Mouse (Mus musculus) urinary bladder, postnatal 36 days (tissue): ENCODE measurements at regions not wholly inside any gene's neighbourhood (a gene's known extent, or its start where the extent isn't known, plus 50 kb on each side); places are given as distances from the start of the nearest gene placed in this dataset.
"Not testable (repeated sequence)": the region's sequence is repeated elsewhere in the genome, so short reads cannot be mapped to it uniquely, and the experiment has no call there.

ENCODE experiments used
- DNase-seq, 2 experiments: peaks; one replicate each; pipeline ENCODE4 v3.0.0; 2022; ENCODE audit warnings: low spot score in 2 of 2, mixed read lengths in 1 of 2

DNA sequence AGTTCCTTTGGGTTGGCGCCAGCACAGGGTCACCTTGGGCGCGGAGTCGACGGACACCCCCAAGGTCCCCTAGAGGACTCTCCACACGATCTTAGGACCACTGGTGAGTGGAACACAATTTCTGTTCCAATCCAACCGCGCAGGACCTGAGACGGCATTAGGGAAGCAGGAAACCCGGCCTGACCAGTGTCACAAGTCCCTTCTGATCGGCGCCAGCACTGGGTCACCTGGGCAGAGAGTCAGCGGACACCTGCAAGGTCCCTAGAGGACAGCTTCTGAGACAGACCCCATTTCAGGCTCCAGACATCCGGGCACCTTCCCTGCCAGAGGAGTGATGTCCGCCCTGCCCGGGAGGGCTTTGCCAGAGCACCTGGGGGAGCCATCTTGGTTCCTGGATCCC, 74.2 kb upstream of the Cdh13 start:
- not testable (repeated sequence) for DNase-seq

DNA sequence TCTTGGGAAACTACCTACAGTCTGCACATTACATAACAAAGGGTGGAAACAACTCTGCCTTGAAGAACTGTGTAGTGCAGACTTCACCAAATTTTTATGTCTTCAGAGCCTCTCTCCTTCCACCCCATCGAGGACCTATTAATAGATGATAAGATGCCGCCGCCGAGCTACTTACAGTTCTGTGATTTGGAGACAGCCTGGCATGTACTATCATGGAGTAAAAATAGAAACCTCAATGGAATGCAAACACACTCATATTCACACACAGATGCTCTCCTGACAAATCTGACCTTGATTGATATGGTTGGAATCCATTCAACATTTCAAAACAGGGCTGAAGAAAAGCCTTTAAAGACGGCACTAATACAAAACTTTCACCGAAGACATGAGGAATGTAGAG, 92.7 kb upstream of the Cdh13 start:
- DNase-seq = no peak

DNA sequence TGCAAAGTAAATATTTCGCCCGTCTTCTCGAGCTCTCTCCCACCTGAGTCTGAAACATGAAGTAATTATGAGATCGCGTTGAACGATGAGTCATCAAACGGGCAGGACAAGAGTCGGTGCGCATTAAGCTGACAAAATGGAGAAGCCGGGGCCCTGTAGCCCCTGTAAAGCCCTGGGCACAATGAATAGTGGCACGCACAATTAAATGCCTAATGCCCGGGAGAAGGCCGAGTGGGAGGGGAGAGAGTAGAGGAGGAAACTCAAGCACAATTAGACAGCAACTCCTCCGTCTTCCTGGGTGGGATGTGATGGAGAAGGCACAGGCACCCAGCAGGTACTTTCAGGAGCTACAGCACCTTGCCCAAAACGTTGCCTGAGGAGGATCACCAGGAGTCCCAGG, 94.3 kb upstream of the Cdh13 start:
- no peak for DNase-seq

DNA sequence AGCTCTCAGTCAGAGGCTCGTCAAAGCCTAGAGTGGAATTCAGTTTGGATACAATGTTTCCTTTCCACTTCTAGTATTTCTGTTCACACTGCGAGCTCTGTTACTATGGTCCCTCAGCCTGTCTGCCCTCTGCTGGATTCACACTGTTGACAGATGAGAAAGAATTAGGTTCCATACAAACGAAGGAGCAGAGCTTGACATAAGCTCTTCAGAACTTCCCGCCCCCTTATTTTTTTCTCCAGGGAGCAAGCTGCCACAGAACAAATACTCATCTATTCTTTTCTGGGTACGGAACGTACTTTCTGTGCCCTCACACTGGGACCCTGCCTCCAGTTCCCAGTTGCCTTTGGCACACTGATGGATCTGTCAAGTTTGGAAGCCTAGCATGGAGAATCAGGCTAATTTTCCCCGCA, 114.5 kb upstream of the Cdh13 start:
- DNase-seq = no peak

DNA sequence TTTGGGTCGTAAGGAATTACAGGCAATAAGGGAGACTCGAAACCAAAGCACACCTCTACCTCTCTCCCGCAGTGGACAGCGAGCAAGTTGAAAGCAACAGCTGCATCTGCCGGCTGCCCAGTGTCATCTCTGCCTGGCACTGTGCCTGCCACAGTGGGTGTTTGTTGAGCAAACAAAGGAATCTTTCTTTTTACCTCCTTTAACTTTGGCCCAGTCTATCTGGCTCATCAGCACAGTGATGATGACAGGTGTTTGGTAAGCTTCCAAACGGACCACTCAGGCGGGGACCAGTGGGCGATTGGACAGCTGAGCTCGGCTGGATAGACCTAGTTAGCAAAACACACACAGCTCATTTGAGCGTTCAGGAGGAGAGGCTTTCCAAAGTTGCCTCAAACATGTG, 121.4 kb upstream of the Cdh13 start:
- DNase-seq = no peak

DNA sequence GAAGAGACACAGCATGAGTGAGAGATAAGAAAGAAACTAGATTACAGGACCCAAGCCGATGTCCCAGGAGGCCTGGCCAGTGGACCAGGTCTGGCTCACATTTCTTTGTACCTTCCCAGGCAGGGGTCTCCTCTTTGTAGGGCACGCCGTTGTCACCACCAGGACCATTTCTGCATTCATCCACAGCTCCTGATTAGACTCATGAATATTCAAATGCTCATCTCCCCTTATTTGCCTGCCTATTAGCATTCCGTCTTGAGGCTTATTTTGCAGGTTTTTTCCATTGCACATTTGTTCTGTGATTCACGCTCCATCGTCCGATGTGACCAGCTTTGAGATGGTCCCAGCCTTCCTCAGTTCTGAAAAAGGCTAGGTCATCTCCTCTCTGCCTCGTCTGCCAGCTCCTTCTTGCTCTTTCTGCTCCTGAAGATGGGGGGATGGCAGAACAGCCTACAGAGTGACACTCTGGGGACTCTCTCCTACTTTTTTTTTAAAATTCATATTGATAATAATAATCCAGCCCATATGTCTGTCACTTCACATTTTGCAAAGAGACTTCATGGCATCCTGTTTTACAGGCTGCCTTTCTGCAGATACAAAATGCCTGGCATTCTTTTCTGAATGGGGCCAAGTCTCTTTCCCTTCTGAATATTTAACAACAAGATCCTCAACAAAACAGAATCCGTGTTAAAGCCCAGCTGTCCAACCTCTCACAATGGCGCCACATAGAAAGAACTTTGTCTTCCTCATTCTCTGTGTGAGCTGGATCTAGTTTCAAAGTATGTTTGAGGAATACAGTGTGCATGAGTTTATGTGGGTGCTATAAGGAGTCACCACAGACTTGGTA, 136.0 kb upstream of the Cdh13 start:
- no peak for DNase-seq

DNA sequence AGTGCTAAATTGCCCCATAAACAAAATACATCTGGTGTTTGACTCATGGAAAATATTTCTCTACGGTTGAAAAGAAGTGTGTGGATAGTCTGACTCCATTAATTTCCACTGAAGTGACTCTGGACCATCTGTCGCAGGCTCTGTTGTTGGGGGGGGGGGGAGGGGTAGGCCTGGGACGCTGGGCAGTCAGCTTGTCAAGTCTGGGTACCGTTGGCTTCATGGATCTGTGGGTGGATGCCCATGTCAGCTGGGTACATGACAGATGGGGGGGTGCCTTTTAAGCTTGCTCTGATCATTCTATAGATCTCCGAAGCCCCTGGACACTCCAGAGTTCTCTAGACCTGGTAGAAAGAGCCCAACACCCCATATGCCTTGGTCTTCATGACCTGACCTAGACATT, 139.0 kb upstream of the Cdh13 start:
- no peak for DNase-seq

DNA sequence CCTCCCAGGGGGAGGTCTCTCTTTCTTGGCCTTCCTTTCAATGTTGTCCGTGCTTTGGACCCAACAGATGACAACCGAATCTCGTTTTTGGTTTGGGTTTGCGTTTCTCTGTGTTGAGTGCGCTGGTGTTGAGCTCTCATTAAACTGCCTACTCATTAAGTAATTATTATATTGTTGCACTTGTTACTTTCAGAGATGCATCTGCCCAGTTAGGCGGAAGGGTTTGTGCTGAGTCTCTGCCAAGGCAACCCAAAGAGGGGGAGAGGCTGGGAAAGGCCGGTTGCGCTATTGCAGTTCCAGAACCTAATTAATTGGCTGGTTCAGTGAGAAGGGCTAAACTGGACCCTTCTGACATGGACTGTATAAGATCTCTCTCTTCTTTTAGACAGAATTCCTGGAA, 141.2 kb upstream of the Cdh13 start:
- no peak for DNase-seq

DNA sequence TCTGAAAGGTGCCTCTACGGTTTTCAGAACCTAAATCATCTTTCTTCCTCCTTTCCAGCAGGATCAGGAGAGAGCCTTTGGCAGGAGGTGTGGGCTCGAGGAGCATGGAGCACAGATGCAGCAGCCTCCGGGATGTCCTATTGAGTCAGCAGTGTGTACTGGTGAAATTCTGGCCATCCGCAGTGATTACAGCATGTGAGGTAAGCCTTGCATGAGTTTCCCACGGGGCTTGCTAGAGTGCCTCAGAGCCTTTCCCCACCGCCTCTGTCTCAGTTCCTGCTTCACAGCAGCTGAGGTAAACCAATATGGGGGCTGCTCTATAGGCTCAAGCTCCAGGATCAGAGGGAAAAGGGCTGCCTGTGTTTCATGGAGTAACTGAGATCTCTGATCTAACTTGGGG, 143.6 kb upstream of the Cdh13 start:
- DNase-seq = peak in 1 of 2 experiments; percentile 2

DNA sequence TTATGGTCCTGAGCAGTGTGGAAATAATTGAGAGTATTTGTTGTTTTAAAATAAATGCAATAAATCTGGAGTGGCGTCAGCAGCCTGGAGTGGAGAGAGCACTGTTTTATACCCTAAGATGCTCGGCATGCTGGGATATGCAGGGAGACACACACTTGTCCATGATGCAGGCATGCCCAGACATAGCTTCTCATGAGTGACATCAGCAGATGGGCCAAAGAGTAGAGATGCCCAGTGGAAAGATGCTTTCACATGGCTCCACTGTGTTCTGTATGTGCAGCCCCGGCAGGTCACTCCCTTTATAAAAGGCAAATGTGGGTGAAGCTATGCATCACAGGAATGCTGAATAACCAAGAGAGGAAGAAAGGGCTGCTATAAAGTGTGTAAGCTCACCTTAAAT, 145.7 kb upstream of the Cdh13 start:
- DNase-seq = no peak

DNA sequence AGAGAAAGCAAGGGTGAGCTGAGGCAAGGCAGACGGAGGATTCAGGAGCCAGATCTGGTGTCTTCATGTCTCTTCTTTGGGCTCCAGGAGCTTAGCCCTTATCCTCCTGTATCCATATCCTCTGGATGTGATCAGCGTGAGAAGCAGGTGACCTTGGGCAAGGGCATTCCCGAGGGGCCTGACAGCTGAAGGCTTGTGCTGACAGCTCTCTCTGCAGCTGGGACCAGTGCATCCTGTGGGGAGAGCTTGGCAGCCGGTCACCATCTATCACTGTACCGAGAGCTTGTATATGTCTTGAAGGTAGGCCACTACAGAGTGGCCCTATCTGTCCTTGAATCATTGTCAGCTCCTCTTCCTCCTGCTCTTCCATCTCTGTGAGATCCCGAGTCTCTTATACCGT, 158.5 kb upstream of the Cdh13 start:
- no peak for DNase-seq

DNA sequence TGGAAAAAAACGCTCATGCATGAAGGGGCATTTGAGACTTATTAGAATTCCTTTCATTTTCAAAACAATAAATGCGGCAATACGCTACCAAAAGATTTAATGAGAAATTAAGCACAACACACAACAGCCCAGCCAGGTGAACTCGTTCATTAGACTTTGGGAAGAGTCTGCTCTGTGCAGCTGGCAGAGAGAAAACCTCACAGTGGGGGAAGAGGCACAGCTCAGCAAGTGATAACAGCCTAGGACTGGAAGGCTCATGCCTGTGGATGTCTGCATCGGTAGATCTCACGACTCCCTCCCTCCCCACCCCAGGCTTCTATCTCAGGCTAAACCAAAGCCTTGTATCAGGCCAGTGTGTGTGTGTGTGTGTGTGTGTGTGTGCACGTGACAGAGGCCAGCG, 169.3 kb upstream of the Cdh13 start:
- DNase-seq = no peak

DNA sequence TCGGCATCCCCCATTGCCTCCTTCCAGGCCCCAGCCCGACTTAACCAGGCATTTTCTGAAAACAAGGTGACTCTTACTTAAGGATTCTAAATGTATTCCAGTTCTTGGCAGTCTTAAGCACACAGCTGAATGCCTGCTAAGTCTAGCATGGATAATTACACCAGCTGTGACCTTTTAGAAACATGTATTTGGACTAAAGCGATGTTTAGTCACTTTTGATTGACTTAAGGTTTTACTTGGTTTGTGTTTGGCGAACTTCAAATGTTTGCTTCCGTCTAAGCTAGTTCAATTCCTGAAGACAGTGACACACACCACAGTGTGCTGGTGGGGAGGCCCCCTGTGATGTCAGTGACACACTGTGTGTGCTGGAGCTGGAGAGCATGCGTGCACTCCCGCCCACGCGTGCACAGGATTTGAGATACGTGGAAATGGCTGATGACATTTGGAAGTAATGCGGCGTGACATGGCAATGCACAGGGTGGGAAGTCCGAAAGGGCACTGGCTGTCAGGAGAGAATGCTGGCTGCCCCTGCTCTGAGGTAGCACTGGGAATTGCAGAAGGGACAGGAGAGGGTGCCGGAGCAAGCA, 179.0 kb upstream of the Cdh13 start:
- no peak for DNase-seq

DNA sequence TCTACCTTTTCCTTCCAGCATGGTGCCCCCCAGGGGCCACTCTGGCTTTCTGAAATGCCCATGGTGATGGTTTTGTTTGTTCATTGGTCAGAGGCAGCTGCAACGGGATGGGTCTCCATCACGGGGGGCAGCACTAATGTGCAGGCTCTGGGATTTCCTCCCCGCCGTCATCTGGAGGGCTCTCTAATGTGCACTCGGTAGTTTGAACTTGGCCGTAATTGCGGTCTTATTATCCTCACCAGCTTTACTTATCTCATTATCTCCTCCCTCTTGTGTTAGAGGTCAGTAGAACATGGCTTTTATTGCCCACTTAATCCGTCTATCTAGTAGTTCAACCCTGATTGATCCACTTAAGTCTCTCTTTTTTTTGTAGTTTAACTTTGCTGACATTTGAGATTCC, 182.2 kb upstream of the Cdh13 start:
- no peak for DNase-seq

DNA sequence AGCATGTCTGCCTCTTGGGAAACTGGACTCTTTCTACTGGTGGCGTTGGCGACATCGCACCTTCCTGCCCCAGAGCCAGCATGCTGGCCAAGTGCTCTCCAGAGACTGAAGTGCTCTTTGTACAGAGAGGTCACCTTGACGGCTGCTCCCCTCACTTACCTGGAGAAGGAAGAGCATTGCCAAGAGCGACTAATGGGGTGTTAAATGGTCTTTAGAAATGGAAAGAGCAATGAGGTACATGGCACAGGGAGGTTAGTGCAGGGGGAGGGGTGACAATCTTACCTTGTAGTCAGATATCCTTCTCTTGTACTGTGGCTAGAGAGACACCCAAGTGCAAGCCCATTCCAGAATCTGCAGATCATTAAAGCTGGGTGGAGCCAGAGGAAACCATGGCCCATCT, 220.8 kb upstream of the Cdh13 start:
- DNase-seq = no peak

DNA sequence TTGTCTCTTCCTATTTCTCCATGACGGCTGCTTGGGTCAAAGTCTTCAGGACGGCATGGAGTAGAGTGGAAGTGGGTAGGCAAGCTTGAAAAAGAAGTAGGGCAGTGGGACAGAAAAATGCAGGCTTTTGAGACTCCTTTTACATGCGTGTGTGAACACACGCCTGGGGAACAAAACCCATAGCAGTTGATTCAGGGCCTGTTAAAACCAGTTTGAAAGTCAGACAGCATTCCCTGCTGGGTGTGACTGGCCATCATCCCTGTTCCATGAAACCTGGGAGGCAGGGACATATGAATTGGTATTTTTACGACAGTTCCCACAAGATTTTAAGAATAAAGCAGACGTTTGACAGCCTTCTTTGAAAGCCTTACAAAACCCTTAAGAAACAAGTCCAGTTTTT, 226.8 kb upstream of the Cdh13 start:
- no peak for DNase-seq

DNA sequence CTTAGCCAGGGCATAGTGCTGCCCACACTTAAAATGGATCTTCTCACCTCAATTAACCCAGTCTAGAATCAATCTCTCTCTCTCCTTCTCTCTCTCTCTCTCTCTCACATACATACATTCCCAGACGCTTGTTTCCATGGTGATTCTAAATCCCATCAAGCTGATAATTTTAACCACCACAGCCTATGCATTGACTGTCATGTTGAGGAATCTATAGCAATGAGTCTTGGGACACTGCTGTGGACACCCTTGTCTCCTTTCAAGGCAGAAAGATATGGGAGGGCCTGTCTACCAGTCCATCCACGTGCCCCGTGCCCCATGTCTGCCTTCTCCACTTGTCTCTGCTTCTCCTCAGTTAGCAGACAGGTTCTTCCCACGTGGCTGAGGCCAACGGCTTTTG, 228.0 kb upstream of the Cdh13 start:
- no peak for DNase-seq

DNA sequence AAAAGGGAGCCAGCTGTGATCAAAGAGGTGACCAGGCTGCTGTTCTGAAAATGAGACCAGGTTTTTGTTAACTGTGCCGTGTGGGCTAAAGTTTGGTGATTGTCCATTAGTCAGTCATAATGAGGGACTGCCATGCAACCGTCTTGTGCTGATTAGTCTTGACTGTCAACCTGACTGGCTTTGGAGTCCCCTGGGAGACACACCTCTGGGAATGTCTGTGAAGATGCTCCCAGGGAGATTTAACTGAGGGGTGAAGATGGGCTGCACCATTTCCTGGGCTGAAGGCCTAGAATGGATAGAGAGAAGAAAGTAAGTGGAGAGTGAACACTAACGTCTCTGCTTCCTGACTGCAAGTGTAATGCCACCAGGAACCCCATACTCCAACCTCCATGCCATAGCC, 233.1 kb upstream of the Cdh13 start:
- no peak for DNase-seq

DNA sequence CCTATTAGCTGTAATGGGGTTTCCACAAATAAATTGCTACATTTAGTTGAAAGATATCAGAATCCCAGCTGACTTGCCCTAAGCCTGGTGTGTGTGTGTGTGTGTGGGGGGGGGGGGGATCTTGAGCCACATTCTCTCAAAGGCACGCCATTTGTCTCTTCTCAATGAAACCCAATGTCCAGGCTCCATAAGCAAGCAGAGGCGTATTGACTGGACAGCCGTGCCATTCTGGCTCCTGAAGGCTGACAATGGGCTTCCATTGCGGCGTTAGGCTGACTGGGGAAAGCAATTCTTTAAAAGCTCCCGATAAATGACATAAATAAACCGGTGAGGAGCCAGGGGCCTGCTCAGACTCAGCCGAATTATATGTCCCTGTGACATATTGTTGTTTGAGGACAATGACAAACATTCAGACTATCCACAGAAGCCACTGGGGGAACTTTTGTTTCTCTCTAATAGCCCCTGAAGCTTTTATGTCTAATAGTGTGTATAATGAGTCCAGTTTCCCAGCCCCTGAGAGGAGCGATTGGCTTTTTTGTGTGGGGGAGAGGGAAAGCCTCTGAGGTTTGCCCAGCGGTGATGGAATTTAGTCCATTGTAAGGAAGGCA, 240.6 kb upstream of the Mphosph6 start:
- no peak for DNase-seq

DNA sequence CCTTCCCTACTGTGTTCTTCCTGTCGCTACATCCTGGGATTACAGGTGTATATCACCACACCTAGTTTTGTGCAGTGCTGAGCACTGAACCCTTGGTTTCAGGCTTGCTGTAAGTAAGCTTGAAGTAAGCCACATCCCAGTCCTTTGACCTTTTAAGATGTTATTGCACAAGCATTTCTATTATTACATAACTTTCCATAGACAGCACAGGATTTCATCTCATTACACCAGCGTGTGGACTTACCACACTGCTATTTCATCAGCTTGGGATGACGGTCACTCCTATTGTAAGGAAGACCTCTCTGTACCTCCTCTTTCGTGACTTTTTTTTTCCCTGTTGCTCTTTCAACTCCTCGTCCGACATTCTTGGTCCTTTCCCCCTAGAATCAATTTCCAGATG, 239.5 kb upstream of the Mphosph6 start:
- DNase-seq = no peak

DNA sequence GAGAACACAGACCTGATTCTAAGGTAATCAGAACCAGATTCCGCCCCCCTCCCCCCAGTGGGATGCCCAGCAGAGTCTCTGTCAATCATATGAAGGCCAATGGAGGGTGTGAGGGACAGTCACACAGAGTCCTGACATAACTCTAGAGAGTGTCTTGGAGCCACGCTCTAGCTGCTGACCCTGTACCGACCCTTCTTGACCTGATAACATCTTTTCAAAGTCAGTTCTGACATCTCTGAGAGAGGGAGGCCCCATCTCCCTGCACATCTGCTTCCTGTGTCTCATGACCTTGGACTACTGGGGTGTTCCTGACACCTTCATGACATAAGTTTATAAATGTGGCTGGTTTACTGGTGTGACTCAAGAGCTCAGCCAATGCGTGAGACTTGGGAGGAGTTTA, 236.1 kb upstream of the Mphosph6 start:
- no peak for DNase-seq

DNA sequence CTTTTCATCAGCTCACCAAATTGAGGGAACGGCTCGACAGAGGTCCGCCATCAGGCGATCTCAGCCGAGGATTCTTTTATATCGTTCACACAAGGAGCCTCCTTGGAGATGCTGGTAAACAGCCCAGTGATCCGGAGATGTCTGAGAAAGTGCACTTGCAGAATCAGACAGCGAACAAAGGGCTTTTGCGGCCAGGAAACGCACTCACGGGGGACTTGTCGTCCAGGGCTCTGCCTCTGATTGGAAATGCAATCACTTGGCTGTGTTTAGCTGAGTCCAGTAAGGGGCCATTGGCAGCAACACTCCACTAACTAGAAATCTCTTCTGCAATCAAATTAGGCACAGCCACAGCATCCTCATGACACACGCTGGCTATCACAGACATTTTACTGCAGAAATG, 232.3 kb upstream of the Mphosph6 start:
- DNase-seq = no peak

DNA sequence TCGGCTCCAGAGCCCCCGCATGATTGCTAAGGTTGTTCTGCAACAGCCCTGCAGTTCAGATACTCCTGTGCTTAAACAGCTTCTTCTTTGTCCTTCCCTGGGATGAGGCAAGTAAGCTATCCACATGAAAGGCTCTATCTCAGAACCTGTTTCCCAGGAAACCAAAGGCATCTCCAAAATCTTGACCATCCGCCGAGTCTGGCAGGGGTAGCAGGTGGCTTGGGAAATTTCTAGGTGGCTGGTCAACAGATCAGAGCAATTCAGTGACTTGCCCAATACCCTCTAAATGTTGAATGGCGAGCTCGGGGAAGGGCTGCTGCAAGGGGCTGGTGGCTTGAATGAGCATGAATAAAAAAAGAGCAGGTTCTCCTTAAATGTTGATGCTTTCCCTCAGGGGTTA, 229.7 kb upstream of the Mphosph6 start:
- no peak for DNase-seq
